Mouse (Mus musculus) lung, postnatal 10 days (tissue): ENCODE results near the gene Tapbp.
A peak's percentile ranks its signal among the peaks of the same experiment; 100 is the strongest.
"Not testable (repeated sequence)": the region's sequence is repeated elsewhere in the genome, so short reads cannot be mapped to it uniquely, and the experiment has no call there.

Source experiments
- DNase-seq: peaks from one replicate; pipeline ENCODE4 v3.0.0; 2021

Tapbp gene

DNA sequence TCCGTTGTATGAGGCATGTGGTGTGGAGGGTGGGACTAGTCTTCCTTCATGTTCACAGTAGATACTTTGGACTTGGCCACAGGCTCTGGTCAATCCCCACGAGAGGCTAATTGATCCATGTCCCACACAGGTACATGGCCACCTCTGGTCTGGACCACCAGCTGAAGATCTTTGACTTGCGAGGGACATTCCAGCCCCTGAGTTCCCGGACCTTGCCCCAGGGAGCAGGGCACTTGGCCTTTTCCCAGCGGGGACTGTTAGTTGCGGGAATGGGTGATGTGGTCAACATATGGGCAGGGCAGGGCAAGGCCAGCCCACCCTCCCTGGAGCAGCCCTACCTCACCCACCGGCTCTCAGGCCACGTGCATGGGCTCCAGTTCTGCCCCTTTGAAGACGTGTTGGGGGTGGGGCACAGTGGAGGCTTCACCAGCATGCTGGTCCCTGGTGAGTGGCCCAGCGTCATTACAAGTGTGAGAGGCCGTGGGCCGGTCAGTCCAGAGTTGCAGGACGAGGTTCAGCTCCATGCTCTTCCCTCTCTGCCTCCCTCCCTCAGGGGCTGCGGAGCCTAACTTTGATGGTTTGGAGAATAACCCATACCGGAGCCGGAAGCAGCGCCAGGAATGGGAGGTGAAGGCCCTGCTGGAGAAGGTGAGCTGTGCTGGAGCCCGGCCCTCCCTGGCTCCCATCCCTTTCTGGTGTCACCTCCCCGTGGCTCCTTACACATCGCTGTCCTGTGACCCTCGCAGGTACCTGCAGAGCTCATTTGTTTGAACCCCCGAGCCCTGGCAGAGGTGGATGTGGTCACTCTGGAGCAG lies 32.6 kb downstream of the Tapbp start:
- DNase-seq, result no peak

DNA sequence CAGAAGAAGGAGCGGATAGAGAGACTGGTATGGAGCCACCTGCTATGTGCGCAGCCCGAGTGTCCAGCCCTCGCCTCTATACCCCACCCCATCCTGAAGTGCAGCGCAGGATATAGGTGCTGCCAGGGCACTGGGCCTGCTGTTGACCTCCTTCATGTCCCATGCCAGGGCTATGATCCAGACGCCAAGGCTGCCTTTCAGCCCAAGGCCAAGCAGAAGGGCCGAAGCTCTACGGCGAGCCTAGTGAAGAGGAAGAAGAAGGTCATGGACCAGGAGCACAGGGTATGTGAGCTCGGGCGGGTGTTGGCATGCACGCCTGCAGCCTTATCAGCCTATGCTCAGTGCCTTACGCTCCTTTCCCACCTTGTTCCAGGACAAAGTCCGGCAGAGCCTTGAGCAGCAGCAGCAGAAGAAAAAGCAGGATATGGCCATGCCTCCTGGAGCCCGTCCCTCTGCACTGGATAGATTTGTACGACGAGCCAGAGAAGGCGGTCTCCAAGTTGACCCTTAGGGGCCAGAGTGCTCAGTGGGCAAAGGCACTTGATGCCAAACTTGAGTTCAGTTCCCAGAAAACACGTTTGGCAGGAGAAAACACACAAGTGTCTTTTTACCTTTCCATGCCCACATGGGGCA lies 33.3 kb downstream of the Tapbp start:
- DNase-seq, result no peak

DNA sequence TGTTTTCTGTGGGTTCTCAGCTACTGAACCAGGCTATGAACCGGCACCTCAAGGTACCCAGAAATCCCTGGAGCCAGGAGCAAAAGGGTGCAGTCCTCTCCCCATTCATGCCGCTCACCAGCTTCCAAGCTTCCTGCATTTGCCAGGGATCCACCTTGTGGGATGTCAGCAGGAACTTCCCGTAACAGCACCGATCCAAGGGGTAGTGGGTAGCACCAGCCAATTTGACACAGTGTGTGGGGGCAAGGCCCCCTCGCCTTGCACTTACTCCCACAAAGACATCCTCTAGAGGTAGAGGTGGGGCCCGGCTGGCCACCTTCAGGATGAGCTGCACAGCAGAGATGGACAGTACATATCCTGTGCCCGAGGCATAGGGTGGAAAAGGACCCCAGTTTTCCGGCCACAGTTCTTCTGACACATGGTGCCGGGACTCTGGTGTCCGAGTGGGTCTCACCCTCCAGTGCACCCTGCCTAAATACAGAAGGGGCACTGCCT lies 34.5 kb downstream of the Tapbp start:
- no peak for DNase-seq

DNA sequence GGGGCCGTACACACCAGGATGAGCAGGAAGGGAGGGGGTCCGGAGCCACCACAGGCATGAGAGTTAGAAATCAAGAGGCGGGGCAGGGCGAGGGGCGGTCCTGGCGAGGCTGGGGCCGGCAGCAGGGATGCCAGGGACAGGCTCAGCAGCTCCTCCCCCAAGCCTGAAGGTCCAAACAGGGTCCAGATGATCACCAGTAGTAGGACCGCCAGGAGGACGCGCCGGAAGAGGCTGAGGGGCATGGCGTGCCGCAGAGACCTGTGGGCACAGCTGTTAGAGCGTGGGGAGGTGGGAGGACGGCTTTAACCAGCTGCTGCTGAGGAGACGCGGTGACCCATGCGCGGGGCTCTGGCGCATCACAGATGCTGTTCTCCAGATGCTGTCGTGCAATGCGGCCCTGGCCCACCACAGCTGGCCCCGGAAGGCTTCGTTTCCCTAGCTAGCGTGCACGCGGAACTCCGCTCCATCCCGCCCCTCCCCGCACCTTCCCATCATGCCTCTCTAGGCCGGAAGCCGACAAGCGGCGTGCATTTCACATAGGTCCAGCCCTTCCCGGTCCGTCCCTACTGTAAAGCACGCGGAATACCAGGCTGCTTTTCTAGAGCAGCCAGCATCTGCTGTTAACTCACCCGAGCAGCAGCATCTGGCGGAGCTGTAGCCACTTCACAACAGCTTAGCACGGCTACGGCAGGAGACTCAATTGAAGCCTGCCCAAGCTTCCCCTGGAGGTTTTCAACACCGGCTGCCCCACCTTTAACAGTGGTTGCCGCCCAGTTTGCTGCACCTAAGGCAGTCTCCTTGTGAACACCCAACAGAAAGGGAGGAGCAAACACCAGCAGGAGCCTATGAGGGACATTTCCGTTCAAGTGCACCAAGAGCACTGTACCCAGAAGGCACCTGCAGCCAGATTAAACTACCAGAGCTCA lies 35.6 kb downstream of the Tapbp start, which contains the start of gene B3galt4:
TSS of gene B3galt4 (minus strand) at position 468 of the 926 bp plus-strand sequence.
- peak; percentile 91 for DNase-seq

DNA sequence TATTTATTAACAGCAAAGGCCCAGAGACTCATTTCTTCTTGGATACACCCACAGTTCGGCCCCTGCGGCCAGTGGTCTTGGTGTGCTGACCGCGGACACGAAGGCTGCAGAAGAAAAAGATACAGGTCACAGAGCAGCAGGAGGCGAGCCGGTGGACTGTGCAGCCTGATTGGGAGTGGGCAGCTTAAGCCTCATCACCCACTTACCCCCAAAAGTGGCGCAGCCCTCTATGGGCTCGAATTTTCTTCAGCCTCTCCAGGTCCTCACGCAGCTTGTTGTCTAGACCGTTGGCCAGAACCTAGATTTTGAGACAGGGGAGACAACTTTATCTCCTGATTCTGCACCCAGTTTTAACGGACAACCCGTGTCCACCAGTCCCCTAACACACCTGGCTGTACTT lies 36.3 kb downstream of the Tapbp start:
- DNase-seq, result not testable (repeated sequence)

DNA sequence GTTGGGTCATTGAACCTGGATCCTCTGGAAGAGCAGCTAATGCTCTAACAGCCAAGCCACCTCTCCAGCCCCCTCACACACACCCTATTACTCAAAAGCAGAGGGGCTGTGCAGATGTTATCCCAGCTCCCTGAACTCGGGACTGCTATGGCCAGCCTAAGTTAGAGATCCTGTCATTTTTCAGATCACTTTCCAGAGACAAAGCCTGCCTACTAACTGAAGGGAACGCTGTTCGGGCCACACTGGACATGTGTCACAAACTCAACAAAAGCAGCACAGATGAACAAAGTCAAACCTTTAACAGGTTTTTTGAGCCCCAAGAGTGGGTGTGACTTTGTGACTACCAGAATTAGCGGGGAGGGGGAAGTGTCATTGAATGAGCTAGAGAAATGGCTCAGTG lies 37.2 kb downstream of the Tapbp start:
- no peak for DNase-seq

DNA sequence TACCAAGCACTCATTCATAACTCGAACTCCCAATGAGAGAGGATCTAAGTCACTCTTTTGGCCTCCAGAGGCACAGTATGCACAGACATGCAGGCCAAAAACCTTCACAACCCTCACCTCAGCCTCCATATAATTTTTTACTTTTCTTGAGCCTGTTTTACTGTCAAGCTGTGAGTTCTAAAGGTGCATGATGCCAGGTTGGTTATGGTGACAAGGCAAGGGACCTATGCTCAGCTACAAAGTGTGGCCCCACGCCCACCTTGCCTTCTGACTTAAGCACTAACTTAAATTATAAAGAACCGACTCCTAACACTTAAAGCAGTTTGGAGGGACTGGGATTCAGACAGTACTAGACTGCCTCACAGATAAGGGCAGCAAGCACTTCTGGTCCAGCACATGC lies 37.6 kb downstream of the Tapbp start:
- no peak for DNase-seq

DNA sequence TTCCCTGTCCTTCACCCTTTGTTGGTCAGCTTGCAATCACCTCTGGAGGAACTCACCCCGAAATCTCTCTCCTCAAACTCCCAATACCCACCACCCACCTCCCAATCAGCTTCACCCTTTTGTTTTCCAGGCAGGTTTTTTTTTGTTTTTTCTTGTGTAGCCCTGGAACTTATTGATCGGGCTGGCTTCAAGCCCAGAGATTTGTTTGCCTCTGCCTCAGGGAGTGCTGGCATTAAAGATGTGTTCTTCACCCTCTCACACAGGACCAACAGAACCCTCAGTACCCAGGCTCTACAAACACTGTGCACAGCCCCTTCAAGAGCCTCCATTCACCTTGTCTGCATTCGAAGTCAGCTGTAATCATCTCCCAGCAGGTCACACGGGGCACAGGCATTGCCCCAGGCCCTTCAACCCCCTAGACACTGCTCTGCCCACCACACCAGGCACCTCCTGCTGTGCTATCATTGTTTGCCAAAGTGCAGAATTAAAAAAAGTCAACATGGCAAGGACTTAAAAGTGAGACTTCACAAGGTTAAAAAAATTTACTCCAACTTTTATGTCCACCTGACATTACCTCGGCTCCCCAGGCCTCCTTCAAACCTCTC lies 38.4 kb downstream of the Tapbp start:
- no peak for DNase-seq

DNA sequence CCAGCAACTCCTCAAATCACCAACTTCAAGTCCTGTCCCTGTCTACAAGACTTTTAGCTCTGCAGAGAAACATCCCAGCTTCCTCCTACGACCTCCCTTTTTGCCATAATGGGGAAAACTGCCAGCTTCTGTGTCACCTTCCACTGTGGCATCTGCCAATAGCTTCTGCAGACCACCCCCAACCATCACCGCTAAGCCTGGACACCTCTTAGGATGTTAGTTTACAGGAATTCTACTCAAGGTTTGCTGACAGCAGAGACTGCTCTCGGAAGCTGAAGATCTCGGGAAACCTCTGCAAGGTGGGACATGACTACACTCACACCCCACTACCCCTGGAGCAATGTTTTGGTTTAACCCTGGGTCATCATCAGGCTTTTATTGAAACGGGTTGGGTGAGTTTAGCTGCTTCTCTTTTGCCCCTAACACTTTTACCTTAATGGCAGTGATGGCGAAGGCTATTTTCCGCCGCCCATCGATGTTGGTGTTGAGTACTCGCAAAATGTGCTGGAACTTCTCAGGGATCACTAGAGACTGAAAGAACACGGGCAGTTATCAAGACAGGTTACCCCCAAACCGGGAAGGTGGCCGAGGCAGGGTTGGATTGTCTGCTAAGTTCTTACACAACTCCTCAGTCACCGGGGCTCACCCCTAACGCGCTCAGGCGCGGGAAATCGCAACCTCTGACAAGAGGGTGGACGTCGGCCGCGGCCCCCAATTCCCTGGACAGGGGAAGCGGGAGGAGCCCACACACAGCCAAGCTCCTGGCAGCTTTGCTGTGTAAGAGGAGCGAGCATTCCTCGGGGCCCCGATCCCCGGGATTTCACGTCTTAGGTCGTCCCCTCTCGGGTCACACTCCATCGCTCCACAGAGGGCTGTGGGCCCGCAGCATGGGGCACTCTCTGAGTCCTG lies 39.2 kb downstream of the Tapbp start:
- peak; percentile 53 for DNase-seq

DNA sequence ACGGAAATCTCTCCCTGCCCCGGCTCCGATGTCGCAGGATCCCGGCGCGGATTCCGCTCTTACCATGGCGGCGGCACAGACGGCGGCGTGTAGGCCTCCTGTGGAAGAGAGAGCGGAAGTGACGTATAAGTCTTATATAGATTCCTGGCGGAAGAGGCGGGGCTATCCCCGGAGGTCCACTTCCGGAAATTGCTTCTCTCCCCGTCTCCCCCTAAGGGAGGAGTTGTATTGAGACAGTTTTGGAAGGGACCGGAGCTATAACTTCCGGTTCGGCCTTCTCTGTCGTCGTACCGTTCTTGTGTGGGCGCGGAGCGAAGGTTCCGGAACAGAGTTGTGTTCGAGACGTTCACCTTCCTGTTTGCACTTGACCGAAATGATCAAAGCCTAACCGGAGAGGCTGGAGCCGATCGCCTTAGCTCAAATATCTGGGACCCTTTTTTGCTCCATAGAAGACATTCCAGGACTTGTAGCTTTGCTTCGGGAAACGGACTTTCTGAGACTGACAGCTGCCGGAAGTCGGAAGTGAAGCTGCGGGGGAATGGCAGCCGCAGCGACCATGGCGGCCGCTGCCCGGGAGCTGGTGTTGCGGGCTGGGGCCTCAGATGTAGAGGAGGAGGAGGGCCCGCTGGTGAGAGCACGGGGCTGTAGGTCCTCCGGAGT lies 40.0 kb downstream of the Tapbp start, which contains the start of the genes Vps52 and Rps18:
TSS of gene Vps52 (plus strand) at position 258 of the 660 bp plus-strand sequence.
TSS of gene Rps18 (minus strand) at position 447 of the 660 bp plus-strand sequence.
- DNase-seq, result peak; percentile 98

DNA sequence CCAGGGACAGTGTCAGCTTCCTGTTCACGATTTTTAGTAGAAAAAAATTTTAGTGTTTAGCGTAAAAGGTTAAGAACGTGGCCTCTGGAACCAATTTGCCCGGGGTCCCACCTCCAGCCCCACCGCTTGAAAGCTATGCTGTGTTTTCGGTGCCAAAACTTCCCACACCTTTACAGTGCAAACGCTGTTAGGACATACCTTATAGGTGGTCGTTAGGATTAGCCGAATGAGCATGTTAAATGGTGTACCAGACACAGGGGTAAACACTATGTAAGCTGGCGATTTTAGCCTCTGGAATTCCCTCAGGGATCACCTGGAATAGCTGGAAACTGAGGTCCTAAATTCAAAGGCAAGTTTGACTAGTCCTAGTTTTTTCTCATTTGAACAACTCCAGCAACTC lies 40.6 kb downstream of the Tapbp start:
- no peak for DNase-seq

DNA sequence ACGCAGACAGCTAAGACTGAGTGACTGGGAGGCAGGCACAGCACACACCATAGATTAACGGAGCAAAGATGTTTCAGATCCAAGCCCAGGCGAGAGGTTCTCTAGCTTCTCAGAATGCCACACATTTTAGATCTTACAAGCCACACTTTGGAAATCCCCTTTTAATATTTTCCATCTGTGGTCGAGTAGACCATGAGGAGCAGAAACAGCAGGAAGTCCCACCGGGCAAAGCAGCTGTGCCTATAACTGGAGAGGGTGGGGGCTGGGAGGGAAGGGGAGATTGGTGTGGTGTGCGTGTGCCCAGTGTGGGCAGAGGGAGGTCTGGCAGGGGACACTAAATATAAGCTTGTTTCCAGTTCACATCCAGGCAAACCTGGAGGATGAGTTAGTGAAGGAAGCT lies 41.8 kb downstream of the Tapbp start:
- no peak for DNase-seq

DNA sequence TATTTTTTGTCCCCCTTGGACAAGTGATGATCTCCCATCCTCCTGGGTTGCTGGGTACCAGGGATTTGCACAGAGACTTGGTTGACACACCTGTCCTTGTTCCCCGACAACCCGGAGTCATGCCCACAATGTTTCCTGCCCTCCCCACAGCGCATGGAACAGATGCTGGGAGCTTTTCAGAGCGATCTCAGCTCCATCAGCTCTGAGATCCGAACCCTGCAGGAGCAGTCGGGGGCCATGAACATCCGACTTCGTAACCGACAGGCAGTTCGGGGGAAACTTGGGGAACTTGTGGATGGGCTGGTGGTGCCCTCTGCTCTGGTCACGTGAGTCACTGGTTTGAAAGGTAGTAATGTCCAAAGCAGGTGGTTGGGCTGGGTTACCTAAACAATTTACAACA lies 42.8 kb downstream of the Tapbp start:
- no peak for DNase-seq

DNA sequence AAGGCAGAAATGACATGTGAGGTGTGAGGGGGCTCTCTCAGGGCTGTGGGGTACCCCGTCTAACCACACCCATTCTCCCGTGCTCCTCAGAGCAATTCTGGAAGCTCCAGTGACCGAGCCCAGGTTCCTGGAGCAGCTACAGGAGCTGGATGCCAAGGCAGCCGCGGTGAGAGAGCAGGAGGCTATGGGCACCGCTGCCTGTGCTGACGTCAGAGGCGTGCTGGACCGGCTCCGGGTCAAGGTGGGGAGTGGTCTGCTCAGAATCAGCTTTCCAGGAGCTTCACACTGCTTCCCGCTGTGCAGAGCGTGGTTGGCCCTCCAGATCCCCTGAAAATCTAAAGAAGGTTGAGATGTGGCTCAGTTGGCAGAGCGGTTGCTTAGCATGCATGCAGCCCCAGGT lies 43.4 kb downstream of the Tapbp start:
- no peak for DNase-seq

DNA sequence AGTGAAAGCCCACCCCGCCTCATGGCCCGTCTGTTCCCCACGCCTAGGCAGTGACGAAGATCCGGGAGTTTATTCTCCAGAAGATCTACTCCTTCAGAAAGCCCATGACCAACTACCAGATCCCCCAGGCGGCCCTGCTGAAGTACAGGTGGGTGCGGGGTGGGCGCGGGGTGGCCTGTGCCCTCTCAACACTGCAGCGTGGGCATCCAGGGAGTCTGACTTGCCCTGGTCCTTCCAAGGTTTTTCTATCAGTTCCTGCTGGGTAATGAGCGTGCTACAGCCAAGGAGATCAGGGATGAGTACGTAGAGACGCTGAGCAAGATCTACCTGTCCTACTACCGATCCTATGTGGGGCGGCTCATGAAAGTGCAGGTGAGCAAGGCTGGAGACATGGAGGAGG lies 44.2 kb downstream of the Tapbp start:
- no peak for DNase-seq

DNA sequence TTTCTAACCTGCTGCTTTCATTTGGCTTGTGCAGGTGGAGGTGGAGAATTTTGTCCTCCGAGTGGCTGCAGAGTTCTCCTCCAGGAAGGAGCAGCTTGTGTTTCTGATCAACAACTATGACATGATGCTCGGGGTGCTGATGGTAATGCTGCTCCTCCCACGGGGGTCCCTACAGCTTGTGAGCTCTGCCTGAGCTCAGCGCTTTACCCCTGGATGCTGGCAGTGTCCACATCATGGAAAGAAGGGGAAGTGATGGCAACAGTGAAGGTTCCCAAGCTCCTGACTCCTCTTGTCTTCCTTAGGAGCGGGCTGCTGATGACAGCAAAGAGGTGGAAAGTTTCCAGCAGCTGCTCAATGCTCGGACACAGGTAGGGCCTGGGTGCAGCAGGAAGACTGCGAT lies 47.2 kb downstream of the Tapbp start:
- no peak for DNase-seq

DNA sequence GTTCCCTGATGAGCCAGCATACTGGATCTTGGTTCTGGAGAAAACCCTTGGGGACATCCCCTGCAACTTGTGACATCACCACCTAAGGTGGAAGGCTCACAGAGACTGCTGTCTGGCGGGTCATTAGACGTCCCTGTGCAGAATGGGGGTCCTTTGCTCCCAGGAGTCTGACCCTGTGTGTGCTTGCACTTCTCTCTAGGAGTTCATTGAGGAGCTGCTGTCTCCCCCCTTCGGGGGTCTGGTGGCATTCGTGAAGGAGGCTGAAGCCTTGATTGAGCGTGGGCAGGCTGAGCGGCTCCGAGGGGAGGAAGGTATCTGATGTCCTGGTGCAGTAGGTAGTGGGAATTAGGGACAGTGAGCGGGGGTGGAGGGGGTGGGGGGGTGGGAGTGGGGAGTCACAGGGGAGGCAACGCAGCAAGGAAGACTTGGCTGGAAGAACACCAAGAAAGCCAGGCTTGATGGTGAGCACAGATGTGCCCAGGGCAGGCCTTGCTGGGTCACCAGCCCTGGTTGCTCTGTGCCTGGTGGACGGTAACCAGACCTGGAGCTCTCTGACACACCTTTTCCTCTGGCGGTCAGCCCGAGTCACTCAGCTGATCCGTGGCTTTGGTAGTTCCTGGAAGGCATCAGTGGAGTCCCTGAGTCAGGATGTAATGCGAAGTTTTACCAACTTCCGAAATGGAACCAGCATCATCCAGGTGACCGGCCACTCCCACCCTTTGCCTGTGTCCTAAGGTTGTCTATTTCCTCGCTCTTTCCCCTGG lies 49.6 kb downstream of the Tapbp start:
- DNase-seq, result no peak

DNA sequence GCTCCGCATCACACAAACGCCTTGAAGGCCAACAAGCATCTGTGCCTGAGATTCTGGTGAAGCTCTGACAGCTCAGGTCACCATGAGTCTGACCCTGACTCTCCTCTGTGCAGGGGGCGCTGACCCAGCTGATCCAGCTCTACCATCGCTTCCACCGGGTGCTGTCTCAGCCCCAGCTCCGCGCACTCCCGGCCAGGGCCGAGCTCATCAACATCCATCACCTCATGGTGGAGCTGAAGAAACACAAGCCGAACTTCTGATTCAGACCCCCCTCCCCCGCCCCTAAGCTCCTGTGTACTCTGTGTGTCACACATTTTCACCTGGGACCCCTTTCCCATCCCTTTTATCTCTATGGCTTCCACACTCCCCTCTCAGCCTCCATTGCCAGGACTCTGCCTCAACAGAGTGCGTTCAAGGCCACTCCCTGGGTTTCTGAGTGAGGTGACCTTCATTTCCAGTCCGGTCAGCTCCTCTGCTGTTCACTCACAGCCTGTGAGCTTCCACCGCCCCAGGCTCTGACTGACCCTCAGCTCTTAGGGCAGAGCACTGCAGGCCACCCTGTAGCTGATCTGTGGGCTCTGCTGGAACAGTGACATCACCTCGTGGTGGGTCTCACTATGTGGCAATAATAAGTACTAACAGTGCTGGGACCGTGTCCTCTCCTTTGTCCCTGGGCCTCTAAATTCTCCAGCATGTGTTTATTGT lies 50.3 kb downstream of the Tapbp start:
- no peak for DNase-seq

DNA sequence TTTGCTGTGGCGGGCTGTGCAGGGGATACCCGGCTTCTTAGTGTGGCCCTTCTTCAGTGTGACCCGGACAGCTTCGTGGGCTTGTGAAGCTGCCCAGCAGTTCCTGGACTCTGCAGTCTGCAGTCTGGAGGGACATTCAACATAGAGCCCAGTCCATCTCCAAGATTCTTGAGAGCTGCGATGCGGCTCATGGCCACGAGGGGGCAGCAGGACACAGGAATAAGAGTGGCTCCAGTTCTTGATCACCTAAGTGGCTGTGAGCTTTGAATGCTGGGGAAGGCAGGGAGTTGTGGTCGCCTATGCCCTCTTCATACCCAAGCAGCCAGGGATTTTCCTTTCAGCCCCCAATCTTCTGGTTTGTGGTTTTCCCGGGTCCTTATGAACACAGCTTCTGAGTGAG lies 52.8 kb downstream of the Tapbp start:
- DNase-seq, result peak; percentile 83

DNA sequence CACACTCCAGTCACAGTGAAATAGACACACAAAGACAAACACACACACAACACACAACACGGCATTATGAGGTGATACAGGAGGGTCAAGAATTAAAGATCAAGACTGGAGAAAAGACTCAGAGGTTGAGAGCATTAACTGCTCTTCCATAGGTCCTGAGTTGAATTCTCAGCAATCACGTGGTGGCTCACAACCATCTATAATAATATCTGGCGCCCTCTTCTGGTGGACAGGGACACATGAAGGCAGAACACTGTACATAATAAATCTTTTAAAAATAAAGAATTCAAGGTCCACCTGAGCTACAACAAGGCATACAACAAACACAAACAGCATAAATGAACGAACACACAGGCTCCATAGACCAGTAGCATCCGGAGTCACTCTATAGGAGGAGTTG lies 53.2 kb downstream of the Tapbp start:
- peak; percentile 58 for DNase-seq
